Mouse (Mus musculus): ENCODE data around the gene Gm20518. TPM values are rescaled to one million over a fixed set of nuclear protein-coding genes. Genes with fewer than 3 reads are reported as not detected.

Gene Gm20518
- polyA plus RNA-seq, 1 experiment from 2014 or later: 0.15 TPM

- no peaks in the 10 kb centered on the region for H3K4me1 ChIP-seq (replicated peaks; ENCODE audit: control insufficient read depth, insufficient read depth, low read length)
- H3K9ac ChIP-seq (ENCODE audit: low read depth, low read length): no peak overlapping the region
- no peak overlapping the region for H3K4me3 ChIP-seq (ENCODE audit: low read depth, low read length)
- peaks cover 11% of the 10 kb centered on the region for H3K36me3 ChIP-seq (ENCODE audit: control insufficient read depth, insufficient read depth, low read length)
- no peak overlapping the region for H3K4me2 ChIP-seq (replicated peaks; ENCODE audit: low read depth, low read length)
- H3K27ac ChIP-seq (ENCODE audit: low read depth, low read length): no peak overlapping the region
- H3K9me3 ChIP-seq (ENCODE audit: control insufficient read depth, low read length): no peaks in the 10 kb centered on the region
- 92% methylated on average over 10 of the region's 10 CpGs for WGBS
- DNase-seq (ENCODE audit: low spot score) (no peak), ATAC-seq (ENCODE audit: low FRiP score) (no peak)
- no peaks in the 10 kb centered on the region for H3K27me3 ChIP-seq (ENCODE audit: control insufficient read depth, insufficient read depth, low read length)
Observed at GRCm38 (mm10) chr16:17843701-17844365, 47.6 kb downstream of the Gm20518 start.

GRCm38 (mm10) chr16:17842437-17842836 is 49.0 kb downstream of the Gm20518 start:
- Histone ChIP-seq H3K9me3 (ENCODE audit: control insufficient read depth, low read length) (no peaks in the 10 kb centered on the region), H3K36me3 (ENCODE audit: control insufficient read depth, insufficient read depth, low read length) (peaks cover 11% of the 10 kb centered on the region), H3K9ac (ENCODE audit: low read depth, low read length) (no peak overlapping the region), H3K27ac (ENCODE audit: low read depth, low read length) (no peak overlapping the region), H3K27me3 (ENCODE audit: control insufficient read depth, insufficient read depth, low read length) (no peaks in the 10 kb centered on the region), H3K4me3 (ENCODE audit: low read depth, low read length) (no peak overlapping the region), H3K4me2 (replicated peaks; ENCODE audit: low read depth, low read length) (no peak overlapping the region), H3K4me1 (replicated peaks; ENCODE audit: control insufficient read depth, insufficient read depth, low read length) (no peaks in the 10 kb centered on the region)
- ATAC-seq (ENCODE audit: low FRiP score): no peak
- WGBS: 98% methylated on average over 7 of the region's 7 CpGs
- no peak for DNase-seq (ENCODE audit: low spot score)

- H3K27me3 ChIP-seq (ENCODE audit: control insufficient read depth, insufficient read depth, low read length): peaks cover 13% of the 10 kb centered on the region
- WGBS: 88% methylated on average over 4 of the region's 4 CpGs
Observed at GRCm38 (mm10) chr16:17839976-17840375, 51.5 kb downstream of the Gm20518 start.

GRCm38 (mm10) chr16:17838051-17838450 is 53.4 kb downstream of the Gm20518 start, which contains the start of gene Car15:
Car15 (minus strand) TSS chr16:17838364.
- Histone ChIP-seq H3K4me1 (replicated peaks; ENCODE audit: control insufficient read depth, insufficient read depth, low read length) (no peaks in the 10 kb centered on the region; the same call in 1 of the 2 replicates), H3K4me3 (ENCODE audit: low read depth, low read length) (no peak within 1 kb of the TSS), H3K27ac (ENCODE audit: low read depth, low read length) (no peak within 1 kb of the TSS), H3K36me3 (ENCODE audit: control insufficient read depth, insufficient read depth, low read length) (peaks cover 9% of the 10 kb centered on the region; the same call in 1 of the 2 replicates), H3K9me3 (ENCODE audit: control insufficient read depth, low read length) (no peaks in the 10 kb centered on the region), H3K27me3 (ENCODE audit: control insufficient read depth, insufficient read depth, low read length) (peaks cover 31% of the 10 kb centered on the region), H3K4me2 (replicated peaks; ENCODE audit: low read depth, low read length) (no peak within 1 kb of the TSS), H3K9ac (ENCODE audit: low read depth, low read length) (no peak within 1 kb of the TSS)
- 77% methylated on average over 6 of the region's 6 CpGs for WGBS
- ATAC-seq (ENCODE audit: low FRiP score): no peak
- no peak for DNase-seq (ENCODE audit: low spot score)

More at GRCm38 (mm10) chr16:17839976-17840375, 51.5 kb downstream of the Gm20518 start:
- Histone ChIP-seq H3K4me2 (replicated peaks; ENCODE audit: low read depth, low read length) (no peak overlapping the region), H3K4me3 (ENCODE audit: low read depth, low read length) (no peak overlapping the region), H3K27ac (ENCODE audit: low read depth, low read length) (no peak overlapping the region), H3K36me3 (ENCODE audit: control insufficient read depth, insufficient read depth, low read length) (peaks cover 9% of the 10 kb centered on the region; the same call in 1 of the 2 replicates), H3K9ac (ENCODE audit: low read depth, low read length) (no peak overlapping the region), H3K4me1 (replicated peaks; ENCODE audit: control insufficient read depth, insufficient read depth, low read length) (no peaks in the 10 kb centered on the region), H3K9me3 (ENCODE audit: control insufficient read depth, low read length) (no peaks in the 10 kb centered on the region)
- no peak for ATAC-seq (ENCODE audit: low FRiP score)
- DNase-seq (ENCODE audit: low spot score): no peak

- no peak for ATAC-seq (ENCODE audit: low FRiP score)
- no peak for DNase-seq (ENCODE audit: low spot score)
- Histone ChIP-seq H3K4me1 (replicated peaks; ENCODE audit: control insufficient read depth, insufficient read depth, low read length) (peaks cover 3% of the 10 kb centered on the region), H3K27ac (ENCODE audit: low read depth, low read length) (no peak overlapping the region), H3K4me3 (ENCODE audit: low read depth, low read length) (no peak overlapping the region), H3K9ac (ENCODE audit: low read depth, low read length) (no peak overlapping the region), H3K27me3 (ENCODE audit: control insufficient read depth, insufficient read depth, low read length) (peaks cover 57% of the 10 kb centered on the region), H3K9me3 (ENCODE audit: control insufficient read depth, low read length) (no peaks in the 10 kb centered on the region), H3K4me2 (replicated peaks; ENCODE audit: low read depth, low read length) (no peak overlapping the region), H3K36me3 (ENCODE audit: control insufficient read depth, insufficient read depth, low read length) (no peaks in the 10 kb centered on the region)
- 51% methylated on average over 13 of the region's 13 CpGs for WGBS
Observed at GRCm38 (mm10) chr16:17835481-17835880, 56.0 kb downstream of the Gm20518 start.

GRCm38 (mm10) chr16:17834543-17834942 is 56.9 kb downstream of the Gm20518 start:
- Histone ChIP-seq H3K9me3 (ENCODE audit: control insufficient read depth, low read length) (no peaks in the 10 kb centered on the region), H3K4me3 (ENCODE audit: low read depth, low read length) (peak overlapping the region; percentile 56; the same call in 1 of the 2 replicates), H3K9ac (ENCODE audit: low read depth, low read length) (no peak overlapping the region), H3K4me1 (replicated peaks; ENCODE audit: control insufficient read depth, insufficient read depth, low read length) (peaks cover 3% of the 10 kb centered on the region), H3K4me2 (replicated peaks; ENCODE audit: low read depth, low read length) (peak overlapping the region; percentile 99; the same call in 1 of the 2 replicates), H3K27me3 (ENCODE audit: control insufficient read depth, insufficient read depth, low read length) (peaks cover 58% of the 10 kb centered on the region), H3K27ac (ENCODE audit: low read depth, low read length) (no peak overlapping the region), H3K36me3 (ENCODE audit: control insufficient read depth, insufficient read depth, low read length) (no peaks in the 10 kb centered on the region)
- WGBS: 54% methylated on average over 7 of the region's 7 CpGs
- no peak for ATAC-seq (ENCODE audit: low FRiP score)
- no peak for DNase-seq (ENCODE audit: low spot score)

- WGBS: under 1% methylated on average over 40 of the region's 103 CpGs
- peak overlapping the region; percentile 99 for H3K4me2 ChIP-seq (replicated peaks; ENCODE audit: low read depth, low read length)
- H3K36me3 ChIP-seq (ENCODE audit: control insufficient read depth, insufficient read depth, low read length): no peaks in the 10 kb centered on the region
- peaks cover 58% of the 10 kb centered on the region for H3K27me3 ChIP-seq (ENCODE audit: control insufficient read depth, insufficient read depth, low read length)
- H3K4me3 ChIP-seq (ENCODE audit: low read depth, low read length): peak overlapping the region; percentile 56
- ATAC-seq (ENCODE audit: low FRiP score) (peak; percentile 58), DNase-seq (ENCODE audit: low spot score) (peak; percentile 63)
- peak overlapping the region; percentile 47; the same call in 1 of the 2 replicates for H3K27ac ChIP-seq (ENCODE audit: low read depth, low read length)
- H3K4me1 ChIP-seq (replicated peaks; ENCODE audit: control insufficient read depth, insufficient read depth, low read length): peaks cover 3% of the 10 kb centered on the region
- peak overlapping the region; percentile 61 for H3K9ac ChIP-seq (ENCODE audit: low read depth, low read length)
- no peaks in the 10 kb centered on the region for H3K9me3 ChIP-seq (ENCODE audit: control insufficient read depth, low read length)
Observed at GRCm38 (mm10) chr16:17833681-17834399, 57.6 kb downstream of the Gm20518 start.

GRCm38 (mm10) chr16:17833321-17833680 is 58.2 kb downstream of the Gm20518 start:
- Histone ChIP-seq H3K4me3 (ENCODE audit: low read depth, low read length) (peak overlapping the region; percentile 56), H3K9me3 (ENCODE audit: control insufficient read depth, low read length) (no peaks in the 10 kb centered on the region), H3K36me3 (ENCODE audit: control insufficient read depth, insufficient read depth, low read length) (no peaks in the 10 kb centered on the region), H3K9ac (ENCODE audit: low read depth, low read length) (peak overlapping the region; percentile 61), H3K4me2 (replicated peaks; ENCODE audit: low read depth, low read length) (peak overlapping the region; percentile 99), H3K27ac (ENCODE audit: low read depth, low read length) (peak overlapping the region; percentile 47; the same call in 1 of the 2 replicates), H3K27me3 (ENCODE audit: control insufficient read depth, insufficient read depth, low read length) (peaks cover 58% of the 10 kb centered on the region), H3K4me1 (replicated peaks; ENCODE audit: control insufficient read depth, insufficient read depth, low read length) (peaks cover 3% of the 10 kb centered on the region)
- no peak for DNase-seq (ENCODE audit: low spot score)
- peak; percentile 53 for ATAC-seq (ENCODE audit: low FRiP score)
- 1% methylated on average over 24 of the region's 37 CpGs for WGBS

All from hindbrain, embryonic 11.5 days (tissue).